Mouse (Mus musculus) lung, adult 18-20 months (tissue): ENCODE data around the gene Serpina9.

Experiments used
- DNase-seq, 2 experiments: peaks; one replicate each; pipeline ENCODE4 v3.0.0; 2022; ENCODE audit warnings: mixed read lengths in 2 of 2

Serpina9 gene

DNA sequence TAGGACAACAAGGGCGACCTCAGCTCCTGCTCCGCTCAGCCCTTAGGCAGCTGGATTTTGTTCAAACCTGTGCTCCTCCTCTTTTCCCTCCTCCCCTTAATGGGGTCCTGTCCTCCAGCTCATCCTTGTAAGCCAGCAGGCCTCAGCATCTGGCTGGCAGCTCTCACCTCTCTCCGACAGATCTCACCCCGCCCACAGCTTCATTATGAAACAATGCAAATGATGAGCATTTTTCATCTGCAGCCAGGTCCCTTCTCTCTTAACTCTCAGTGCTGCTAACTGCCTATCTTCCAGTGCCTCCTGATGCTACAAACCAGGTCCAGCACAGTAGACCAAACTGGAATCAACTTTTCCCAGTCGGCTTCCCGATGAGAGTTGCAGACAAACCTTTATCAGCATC lies at the start of gene Serpina9:
Serpina9 (minus strand) TSS at position 136 of the 400 bp plus-strand sequence.
- no peak for DNase-seq

DNA sequence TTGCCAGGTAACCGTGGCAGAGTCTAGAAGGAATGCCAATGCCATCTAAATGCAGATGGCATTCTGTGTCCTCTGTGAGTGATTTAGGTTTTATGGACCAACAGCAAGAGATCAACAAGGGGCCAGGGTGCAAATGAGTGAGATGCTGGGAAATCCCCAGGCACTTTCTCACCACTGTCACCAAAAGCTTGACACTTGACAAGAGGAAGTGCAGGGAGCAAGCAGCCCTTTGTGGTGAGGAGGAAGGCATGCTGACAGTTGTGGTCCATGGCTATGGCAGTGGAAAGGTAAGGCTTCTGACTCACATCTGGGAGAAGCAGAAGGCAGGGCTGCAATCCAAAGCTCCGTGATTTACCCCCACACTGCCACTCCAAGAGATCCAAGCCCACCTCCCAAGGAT lies 48.3 kb upstream of the Serpina9 start:
- no peak for DNase-seq

DNA sequence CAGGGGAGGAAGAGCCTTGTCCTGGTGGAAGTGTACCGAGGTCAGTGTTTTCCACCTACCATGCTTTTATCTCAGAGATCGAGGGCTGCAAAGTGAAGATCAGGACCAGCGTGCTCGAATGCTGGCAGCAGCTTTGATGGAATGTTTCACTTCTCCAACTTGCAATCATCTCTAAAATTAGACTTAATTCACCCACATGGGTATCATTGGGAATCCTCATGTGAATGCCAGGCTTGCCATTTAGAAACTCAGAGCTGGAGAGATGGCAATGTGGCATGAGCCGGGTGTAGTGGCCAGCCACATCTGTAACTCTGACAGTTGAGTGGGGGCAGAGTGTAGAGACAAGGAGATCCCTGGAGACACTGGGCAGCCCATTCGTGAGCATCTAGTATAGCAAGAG lies 46.6 kb upstream of the Serpina9 start:
- no peak for DNase-seq

DNA sequence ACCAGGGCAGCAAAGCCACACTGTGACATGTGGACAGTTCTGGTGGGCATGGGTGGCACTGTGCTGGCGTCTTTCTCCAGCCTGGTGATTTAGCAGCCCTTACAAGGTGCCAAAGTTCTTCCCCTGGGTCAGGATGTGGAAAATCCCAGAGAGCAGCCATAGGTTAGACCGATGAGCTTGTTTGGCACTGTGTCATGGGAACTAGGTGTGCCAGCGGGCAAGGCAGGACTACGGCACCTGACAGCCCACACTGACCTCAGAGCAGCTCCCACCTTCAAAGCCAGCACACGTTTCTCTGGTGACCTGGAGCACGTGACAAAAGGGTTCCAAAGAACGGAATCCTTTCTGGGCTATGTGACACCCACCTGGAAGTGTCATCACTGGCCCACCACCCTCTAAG lies 44.0 kb upstream of the Serpina9 start:
- DNase-seq, result no peak

DNA sequence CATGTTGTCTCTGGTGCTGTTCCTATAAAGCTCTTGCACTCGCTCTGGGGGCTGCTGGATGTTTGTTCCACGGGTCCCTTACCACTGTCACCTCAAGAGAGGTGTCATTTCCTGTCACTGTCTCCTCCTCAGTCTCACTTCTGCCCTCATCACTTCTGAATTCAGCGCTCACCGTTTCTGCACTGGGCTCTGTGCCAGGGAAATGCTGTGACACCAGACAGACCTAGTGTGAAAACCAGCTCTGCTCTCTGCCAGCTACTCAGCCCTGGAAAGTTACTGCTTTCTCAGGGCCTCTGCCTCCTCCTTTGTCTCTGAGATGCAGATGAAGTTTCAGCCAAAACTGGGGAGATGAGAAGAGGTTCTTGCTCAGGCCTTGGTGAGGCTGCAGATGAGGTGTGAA lies 43.5 kb upstream of the Serpina9 start:
- DNase-seq, result peak in 1 of 2 experiments; percentile 11

DNA sequence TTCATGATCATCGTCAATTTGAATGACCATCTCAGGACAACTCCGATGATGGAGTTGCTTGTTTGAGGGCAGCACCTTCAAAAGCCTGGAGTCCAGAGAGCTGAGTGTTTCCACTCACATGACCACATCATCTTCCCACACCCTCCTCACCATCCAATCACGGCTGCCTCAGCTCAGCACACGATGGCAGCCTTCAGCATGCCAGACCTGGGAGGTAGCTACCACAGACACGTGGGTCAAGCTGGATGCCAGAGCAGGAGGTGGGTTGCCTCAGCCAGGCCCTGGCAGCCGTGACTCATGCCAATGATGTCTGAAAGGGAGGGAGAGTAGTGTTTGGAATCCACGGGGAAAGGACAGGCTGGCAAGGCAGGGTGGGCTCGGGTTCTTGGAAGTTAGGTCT lies 42.2 kb upstream of the Serpina9 start:
- DNase-seq, result peak; percentile 29 to 32

DNA sequence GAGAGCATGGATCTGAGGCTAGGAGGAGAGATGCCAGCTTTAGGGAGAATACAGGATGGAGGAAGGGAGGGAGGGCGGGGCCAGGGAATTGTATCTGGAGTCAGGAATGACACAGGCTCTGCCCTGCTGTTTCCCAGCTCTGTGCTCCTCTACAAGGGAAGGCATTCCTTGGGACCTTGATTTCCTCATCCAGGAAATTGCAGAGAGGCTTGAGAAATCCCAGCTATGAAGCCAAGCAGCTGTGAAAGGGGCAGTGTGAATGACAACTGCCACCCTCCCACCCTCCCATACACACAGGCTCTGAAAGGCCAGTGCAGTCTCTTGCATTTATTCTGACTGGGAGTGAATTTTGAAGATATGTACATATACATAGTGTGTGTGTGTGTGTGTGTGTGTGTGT lies 40.4 kb upstream of the Serpina9 start:
- peak in 1 of 2 experiments; percentile 32 for DNase-seq

DNA sequence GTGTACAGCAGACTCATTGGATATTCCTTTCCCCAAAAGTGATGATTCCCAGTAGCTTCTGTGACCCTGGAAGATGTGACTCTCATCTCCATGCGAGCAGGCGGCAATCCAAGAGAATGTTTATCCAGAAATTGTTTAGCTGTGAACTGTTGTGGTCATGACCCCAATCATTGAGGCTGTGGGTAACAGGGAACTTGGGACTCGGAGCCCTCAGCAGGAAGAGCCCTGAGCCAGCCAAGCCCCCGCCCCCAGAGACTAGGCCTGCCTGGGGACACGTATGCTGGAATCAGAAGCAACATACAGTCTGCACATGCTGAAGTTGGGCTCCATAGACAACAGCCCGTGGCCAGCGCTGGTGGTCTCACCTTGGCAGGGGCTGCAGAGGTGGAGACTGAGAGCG lies 32.2 kb upstream of the Serpina9 start:
- DNase-seq, result no peak

DNA sequence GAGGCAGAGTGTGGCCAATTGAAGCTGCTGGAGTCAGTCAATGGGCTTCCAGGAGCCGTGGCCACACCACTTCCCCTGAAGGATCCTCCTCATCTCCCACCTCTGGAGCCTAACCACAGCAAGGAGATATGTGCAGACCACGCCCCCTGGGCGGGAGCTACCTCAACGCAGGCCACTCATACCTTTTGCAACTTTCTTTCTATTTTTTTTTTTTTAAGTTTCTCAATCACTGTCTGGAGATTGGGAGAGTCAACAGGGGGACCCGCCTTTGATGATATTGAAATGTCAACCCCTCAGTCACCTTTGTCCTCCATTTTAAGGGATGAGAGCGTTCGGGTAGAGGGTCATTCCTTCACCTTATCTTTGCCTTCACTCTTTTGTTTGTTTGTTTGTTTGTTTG lies 30.8 kb upstream of the Serpina9 start, which contains the start of gene Serpina12:
Serpina12 (minus strand) TSS at position 101 of the 400 bp plus-strand sequence.
- no peak for DNase-seq

DNA sequence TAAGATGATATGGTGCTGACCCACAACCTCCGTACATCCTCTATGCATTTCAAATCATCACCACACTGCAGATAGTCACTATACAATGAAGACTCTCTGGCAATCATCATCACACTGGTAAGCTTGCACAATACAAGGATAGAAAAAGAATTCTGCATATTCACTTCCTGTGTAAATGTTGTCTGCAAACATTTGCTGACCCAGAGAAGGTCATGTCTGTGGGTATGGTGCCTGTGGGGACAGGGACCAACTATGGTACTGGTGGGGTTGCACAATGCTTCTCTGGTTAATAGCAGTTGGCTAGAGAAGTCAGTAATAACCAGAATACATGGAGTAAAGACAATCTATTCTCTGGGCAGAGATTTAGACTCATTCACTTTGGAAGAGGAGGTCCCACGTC lies 29.2 kb upstream of the Serpina9 start:
- no peak for DNase-seq

DNA sequence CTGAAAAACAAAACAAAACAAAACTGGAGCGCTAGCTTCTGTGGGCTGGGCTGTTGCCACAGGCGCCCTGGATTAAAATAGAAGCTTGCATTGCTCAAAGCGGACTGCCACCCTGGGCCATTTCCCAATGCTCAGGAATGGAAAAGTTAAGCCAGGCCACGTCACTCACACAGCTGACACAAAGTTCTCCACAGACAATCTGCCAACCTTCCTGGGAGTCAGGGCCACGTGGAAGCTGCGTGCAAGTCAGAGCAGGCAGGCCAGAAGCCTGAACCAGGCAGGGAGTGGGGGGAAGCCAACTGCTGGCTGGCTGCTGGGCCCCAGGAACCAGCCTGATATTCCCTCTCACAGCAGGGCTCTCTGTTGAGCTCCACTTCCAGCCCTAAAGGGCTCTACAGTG lies 27.8 kb upstream of the Serpina9 start:
- DNase-seq, result peak; percentile 61 to 74

DNA sequence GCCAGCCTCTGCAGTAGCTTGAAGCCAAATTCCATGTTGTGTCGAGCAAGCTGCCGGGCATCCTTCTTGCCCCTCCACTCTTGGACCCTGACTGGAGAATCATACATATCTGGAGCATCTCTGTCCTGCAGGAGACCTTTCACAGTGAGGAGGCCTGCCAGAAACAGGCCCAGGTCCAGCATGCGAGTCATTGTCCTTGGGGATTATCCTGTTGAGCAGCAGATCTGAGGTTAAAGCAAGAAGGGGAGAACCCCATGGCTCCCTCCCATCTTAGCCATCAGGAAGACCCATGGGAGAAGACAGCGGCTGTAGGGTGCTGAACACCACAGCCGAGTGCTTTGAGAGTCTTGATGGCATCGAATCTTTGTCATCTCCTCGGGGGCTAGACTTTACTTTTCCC lies 24.6 kb upstream of the Serpina9 start:
- DNase-seq, result no peak

DNA sequence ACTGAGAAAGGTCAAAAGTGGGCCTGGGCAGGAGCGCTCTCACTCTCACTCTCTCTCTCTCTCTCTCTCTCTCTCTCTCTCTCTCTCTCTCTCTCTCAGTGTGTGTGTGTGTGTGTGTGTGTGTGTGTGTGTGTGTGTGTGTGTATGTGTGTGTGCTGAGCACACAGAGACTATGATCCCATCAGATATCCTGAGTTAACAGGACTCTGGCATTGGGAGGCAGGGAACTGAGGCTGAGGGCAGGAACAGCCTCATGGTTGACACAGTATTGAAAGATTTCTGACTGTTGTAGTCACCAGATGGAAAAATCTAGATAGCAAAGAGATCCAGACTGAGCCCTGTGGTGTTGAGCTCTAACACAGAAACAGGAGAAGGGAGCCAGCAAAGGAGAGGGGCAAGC lies 20.2 kb upstream of the Serpina9 start:
- DNase-seq, result no peak

DNA sequence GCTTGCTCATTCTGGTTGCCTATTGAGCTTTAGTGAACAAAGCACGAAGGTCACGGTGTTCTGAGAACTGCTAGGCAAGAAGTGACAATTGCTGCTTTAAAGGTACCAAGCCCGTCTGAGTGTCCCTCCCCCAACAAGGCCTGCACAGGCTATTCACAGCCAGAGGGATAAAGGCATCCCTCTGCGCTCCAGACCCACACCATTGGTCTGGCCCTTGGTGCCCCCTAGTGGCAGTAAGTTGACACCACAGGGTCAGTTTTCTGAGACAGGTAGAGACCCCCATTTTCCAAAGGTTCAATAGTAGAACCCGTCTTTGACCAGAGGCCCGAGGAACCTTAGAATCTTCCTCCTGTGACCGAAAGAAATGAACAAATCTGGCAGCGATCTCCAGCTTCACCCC lies 16.4 kb upstream of the Serpina9 start:
- DNase-seq, result peak; percentile 25 to 27

DNA sequence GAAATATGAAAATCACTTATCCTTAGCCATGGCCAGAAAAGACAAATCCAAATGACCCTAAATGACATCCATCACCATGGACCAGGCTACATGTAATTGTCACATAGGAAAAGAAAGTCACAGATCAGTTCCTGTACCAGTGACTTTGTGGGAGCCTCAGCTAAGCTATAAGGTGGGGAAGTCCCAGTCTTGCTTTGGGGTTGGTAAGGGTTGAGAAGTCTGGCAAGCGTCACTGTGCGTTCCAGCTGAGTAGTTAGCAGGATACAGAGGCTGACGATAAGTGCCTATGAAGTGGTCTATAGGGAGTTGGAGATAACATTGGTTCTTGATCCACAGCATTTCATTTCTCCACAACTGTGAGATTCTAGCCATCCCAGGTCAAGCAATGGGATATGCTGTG lies 1.7 kb upstream of the Serpina9 start:
- DNase-seq, result no peak

DNA sequence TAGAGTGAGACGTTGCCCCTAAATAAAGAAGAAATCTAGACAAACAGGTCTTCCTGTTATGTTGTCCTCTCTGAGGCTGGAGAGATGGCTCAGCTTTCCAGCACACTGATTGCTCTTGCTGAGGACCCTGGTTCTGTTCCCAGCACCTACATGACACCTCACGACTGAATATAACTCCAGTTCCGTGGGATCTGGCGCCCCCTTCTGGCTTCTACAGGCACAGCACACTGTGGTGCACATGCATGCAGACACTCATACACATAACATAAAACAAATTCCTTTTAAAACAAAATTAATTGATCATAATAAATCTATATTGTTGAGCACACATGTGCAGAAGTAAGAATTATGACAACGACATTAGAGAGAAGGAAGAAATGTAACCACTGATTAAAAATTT lies 8.9 kb downstream of the Serpina9 start:
- no peak for DNase-seq

DNA sequence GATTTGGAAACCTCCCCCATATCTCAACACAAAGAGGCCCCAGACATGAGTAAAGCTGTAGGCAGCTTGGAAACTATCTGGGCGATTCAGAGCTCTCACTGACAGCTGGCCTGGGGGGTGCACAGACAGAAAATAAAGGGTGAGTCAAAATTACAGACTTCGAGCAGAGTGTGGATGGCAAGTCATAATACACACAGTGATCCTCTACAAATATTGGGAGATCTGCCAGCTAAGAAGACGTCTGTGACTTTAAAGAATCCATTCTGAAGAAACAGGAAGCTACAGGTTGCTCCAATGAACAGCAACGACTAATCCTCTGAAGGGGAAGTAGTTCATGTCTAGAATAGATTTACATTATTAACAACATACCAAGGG lies 10.3 kb downstream of the Serpina9 start:
- no peak for DNase-seq

DNA sequence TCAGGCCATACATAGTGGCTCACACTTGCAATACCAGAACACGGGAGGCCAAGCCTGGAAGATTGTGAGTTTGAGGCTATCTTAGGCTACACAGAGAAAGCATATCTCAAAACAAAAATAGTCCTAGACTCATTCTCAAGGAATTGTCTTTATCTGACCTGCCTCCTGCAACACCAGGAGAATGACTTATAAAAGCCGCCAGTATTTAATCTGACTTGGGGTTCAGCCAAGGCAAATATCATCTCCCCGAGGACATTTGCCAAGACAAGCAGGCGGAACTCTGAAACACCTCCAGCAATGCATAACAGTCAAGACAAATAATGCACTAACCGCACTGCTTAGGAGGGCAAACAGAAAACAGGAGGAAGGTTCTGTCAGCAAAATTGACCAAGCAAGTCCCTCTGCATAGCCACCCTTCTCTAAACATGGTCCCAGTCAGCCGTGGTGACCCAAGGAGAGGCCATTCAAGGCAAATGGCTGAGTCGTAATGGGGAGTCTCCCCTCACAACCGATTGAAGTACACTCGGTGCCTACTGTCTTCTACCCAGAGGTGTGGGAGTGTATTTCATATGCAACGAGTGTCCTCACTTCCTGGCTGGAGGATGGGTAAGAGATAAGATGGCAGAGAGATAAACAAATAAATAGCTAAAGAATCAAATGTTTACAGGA lies 10.9 kb downstream of the Serpina9 start:
- DNase-seq, result peak; percentile 78 to 84

DNA sequence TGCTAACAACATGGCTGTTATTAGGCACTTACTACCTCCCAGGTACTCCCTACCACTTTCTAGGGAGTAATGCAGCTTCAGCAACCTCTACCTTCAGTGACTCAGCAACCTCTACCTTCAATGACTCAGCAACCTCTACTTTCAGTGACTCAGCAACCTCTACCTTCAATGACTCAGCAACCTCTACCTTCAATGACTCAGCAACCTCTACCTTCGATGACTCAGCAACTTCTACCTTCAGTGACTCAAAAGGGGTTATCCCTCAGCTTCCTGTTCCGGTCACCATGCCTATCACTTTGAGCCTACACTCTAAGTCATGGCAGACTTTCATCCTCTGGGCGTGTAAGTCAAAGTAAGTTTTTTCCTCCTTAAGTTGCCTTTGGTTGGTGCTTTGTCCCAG lies 13.0 kb downstream of the Serpina9 start:
- no peak for DNase-seq

DNA sequence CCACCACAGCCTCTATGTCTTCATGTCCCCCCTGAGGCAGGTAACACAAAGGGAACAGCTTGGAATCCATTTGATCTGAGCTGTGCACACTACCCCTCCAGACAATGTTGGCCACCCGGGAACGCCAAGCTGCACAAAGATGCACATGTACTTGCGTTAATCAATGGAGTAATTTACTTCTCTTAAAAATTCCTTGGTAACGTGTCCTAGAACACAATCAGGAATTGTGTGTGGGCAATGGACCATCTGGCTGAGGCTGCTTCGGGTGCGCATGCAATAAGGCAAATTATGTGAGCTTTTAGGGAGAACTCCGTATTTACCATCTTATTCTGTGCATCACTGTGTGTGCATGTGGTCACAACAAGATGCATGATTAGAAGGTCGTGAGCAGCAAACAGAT lies 13.9 kb downstream of the Serpina9 start:
- no peak for DNase-seq

DNA sequence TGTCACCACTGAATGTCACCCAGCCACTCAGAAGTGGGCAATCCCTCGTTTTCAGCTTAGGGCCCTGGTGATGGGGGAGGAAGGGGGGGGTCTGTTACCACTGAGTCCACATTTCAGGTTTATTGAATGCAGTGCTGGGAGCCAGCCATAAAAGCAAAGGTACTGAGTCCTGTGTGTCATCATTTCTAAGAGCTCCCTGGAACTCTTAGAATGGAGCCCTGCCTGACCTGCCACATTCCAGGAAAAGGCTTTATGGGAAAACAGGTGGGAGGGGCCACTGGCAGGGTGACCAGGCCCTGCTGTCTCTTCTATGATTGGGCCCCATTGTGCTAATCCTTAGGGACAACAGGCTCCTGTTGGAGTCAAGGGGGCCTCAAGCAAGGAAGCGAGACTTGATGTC lies 17.0 kb downstream of the Serpina9 start:
- DNase-seq, result peak; percentile 25 to 38

DNA sequence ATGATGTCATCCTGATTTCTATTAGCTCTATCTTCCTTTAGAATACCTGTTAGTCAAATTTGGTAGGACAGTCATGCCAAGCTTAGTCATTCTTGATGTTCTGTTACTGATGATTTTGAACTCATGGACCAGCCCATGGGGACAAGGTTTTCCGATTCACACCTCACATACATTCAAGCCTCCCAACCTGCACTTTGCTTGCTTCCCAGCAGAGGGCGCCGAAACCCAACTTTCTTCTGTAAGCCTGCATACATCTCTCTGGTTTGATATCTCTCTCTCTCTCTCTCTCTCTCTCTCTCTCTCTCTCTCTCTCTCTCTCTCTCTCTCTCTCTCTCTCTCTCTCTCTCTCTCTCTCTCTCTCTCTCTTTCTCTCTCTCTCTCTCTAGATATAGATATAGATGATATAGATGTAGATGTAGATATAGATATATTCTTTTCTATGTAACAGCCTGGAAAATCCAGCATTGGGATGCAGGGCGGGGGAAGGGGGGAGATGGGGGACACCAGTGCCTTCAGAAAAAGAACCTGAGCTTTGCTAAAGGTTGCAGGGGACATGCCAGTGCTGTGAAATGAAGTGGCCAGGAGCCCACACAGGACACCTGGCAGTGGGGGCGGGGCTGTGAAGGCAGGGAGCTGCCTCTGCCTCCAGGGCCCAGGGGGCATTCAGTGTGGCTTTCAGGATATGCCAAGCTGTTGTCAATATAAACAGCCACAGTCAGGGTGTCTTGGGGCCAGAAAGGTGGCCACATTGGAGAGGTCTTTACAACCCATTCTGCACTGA lies 18.1 kb downstream of the Serpina9 start:
- DNase-seq, result peak; percentile 58 to 69

DNA sequence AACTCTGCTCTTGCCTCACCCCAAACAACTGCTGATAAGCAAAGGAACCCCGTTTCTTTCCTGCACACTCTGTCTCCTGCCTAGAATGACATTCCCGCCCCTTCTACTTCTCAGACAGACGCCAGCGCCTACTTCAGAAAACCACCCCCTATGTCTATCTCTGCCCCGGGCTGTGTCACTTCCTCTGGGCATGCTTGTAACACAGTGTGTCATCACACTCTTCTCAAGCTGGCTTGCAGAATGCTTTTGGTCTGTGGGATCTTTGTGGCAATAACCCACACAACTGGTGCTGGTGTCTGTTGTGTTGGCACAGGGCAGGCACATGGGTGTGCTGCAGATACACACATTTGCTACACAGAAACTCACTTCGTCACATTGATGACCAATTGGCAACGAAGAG lies 20.6 kb downstream of the Serpina9 start:
- DNase-seq, result no peak

DNA sequence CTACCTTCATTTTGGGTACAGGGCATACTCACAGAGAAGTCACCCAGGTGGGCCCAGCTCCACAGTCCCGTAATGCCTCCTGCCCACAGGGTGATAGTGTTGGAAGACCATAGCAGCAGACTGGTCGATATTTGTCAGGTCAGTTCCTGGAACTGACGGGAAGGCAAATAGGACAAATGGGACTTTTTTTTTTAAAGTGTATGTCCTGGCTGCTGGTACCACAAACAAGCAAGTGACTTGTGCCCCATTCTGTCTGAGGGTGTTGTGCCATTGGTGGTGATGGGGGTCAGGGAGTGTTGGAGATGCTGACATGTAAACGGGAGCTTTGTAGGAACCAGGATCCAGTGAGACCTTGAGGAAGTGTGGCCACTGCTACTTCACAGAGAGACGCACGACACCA lies 23.7 kb downstream of the Serpina9 start, which contains the start of gene Serpina11:
Serpina11 (minus strand) TSS at position 101 of the 400 bp plus-strand sequence.
- no peak for DNase-seq

DNA sequence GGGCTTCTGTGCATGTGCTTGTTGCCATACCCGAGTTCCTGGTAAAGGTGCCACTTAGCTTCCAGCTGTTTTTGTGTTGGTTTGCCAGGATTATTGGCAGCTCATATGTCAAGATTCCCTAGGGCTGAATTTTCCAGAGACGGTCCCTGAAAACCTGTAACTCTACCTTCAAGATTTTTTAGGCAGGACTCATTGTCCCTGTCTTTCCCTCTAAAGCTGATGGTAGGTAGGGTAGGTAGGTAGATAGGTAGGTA lies 24.1 kb downstream of the Serpina9 start:
- no peak for DNase-seq
